Mouse (Mus musculus): ENCODE data around the gene Ptprh. TPM values are rescaled to one million over a fixed set of nuclear protein-coding genes. Genes with fewer than 3 reads are reported as not detected.

Gene Ptprh
- polyA plus RNA-seq, 1 experiment from 2014 or later, result not detected

GRCm38 (mm10) chr7:4502421-4503090 lies 101.3 kb downstream of the Ptprh start:
- ATAC-seq (ENCODE audit: insufficient read depth) (peak; percentile 3; the same call in 1 of the 2 replicates), DNase-seq (peak; percentile 73)
- Histone ChIP-seq H3K9me3 (ENCODE audit: low read depth, low read length) (no peaks in the 10 kb centered on the region), H3K4me2 (peak overlapping the region; percentile 80), H3K27me3 (ENCODE audit: insufficient read depth, low read length) (no peaks in the 10 kb centered on the region), H3K4me3 (ENCODE audit: low read depth, low read length) (peak overlapping the region; percentile 87), H3K36me3 (ENCODE audit: insufficient read depth) (no peaks in the 10 kb centered on the region), H3K4me1 (ENCODE audit: insufficient read depth) (peaks cover 12% of the 10 kb centered on the region), H3K9ac (peak overlapping the region; percentile 92; the same call in 1 of the 2 replicates), H3K27ac (ENCODE audit: low read depth) (peak overlapping the region; percentile 91; the same call in 1 of the 2 replicates)
- no peak for TF ChIP-seq CTCF (IDR thresholded peaks at IDR 0.05; ENCODE audit: low read depth)
- WGBS, result 13% methylated on average over 14 of the region's 14 CpGs

- Histone ChIP-seq H3K27ac (ENCODE audit: low read depth) (peak within 1 kb of the TSS; percentile 91), H3K9ac (peak within 1 kb of the TSS; percentile 92), H3K9me3 (ENCODE audit: low read depth, low read length) (no peaks in the 10 kb centered on the region), H3K36me3 (ENCODE audit: insufficient read depth) (peaks cover 8% of the 10 kb centered on the region), H3K4me2 (peak within 1 kb of the TSS; percentile 80), H3K4me1 (ENCODE audit: insufficient read depth) (peaks cover 12% of the 10 kb centered on the region), H3K4me3 (ENCODE audit: low read depth, low read length) (peak within 1 kb of the TSS; percentile 87), H3K27me3 (ENCODE audit: insufficient read depth, low read length) (no peaks in the 10 kb centered on the region)
- under 1% methylated on average over 62 of the region's 62 CpGs for WGBS
- DNase-seq, result peak; percentile 97
- peak; percentile 94 for ATAC-seq (ENCODE audit: insufficient read depth)
- no peak for TF ChIP-seq CTCF (IDR thresholded peaks at IDR 0.05; ENCODE audit: low read depth)
Measured at GRCm38 (mm10) chr7:4501558-4502397, 102.1 kb downstream of the Ptprh start, which contains the start of gene Ppp1r12c. Gene Ppp1r12c, minus strand, starts transcription at chr7:4501680.

GRCm38 (mm10) chr7:4500892-4501471 lies 102.9 kb downstream of the Ptprh start:
- H3K9ac ChIP-seq, result peak overlapping the region; percentile 92
- peaks cover 12% of the 10 kb centered on the region for H3K4me1 ChIP-seq (ENCODE audit: insufficient read depth)
- WGBS, result under 1% methylated on average over 52 of the region's 52 CpGs
- H3K36me3 ChIP-seq (ENCODE audit: insufficient read depth), result peaks cover 14% of the 10 kb centered on the region
- H3K4me2 ChIP-seq, result peak overlapping the region; percentile 80
- H3K9me3 ChIP-seq (ENCODE audit: low read depth, low read length), result no peaks in the 10 kb centered on the region
- ATAC-seq (ENCODE audit: insufficient read depth) (peak; percentile 37), DNase-seq (peak; percentile 40)
- peak overlapping the region; percentile 91 for H3K27ac ChIP-seq (ENCODE audit: low read depth)
- peak overlapping the region; percentile 87 for H3K4me3 ChIP-seq (ENCODE audit: low read depth, low read length)
- TF ChIP-seq CTCF (IDR thresholded peaks at IDR 0.05; ENCODE audit: low read depth), result no peak
- no peaks in the 10 kb centered on the region for H3K27me3 ChIP-seq (ENCODE audit: insufficient read depth, low read length)

GRCm38 (mm10) chr7:4499034-4499433 lies 104.8 kb downstream of the Ptprh start:
- no peak for TF ChIP-seq CTCF (IDR thresholded peaks at IDR 0.05; ENCODE audit: low read depth)
- Histone ChIP-seq H3K9me3 (ENCODE audit: low read depth, low read length) (no peaks in the 10 kb centered on the region), H3K4me3 (ENCODE audit: low read depth, low read length) (no peak overlapping the region), H3K27me3 (ENCODE audit: insufficient read depth, low read length) (no peaks in the 10 kb centered on the region), H3K9ac (peak overlapping the region; percentile 36; the same call in 1 of the 2 replicates), H3K36me3 (ENCODE audit: insufficient read depth) (peaks cover 27% of the 10 kb centered on the region), H3K4me1 (ENCODE audit: insufficient read depth) (peaks cover 12% of the 10 kb centered on the region), H3K4me2 (peak overlapping the region; percentile 80; the same call in 1 of the 2 replicates), H3K27ac (ENCODE audit: low read depth) (no peak overlapping the region)
- DNase-seq (no peak), ATAC-seq (ENCODE audit: insufficient read depth) (no peak)
- WGBS, result 86% methylated on average over 4 of the region's 4 CpGs

Small RNA genes lying within 50 kb of the gene (microRNA-seq; reads per million reads assigned to microRNA genes)
- not detected for gene Gm23577 (ENCODE audit: borderline number of aligned reads)

Other genes starting within 250 kb of the Ptprh start
- gene Gp6, start 206.3 kb downstream of the Ptprh start, polyA plus RNA-seq (2014; fragmentation: Nextera tagmentation; extraction: Ambion mirVana), result 0.39 and 0.97 TPM in 2 replicates
- gene Rdh13, start 158.4 kb downstream of the Ptprh start, polyA plus RNA-seq (2014; fragmentation: Nextera tagmentation; extraction: Ambion mirVana), result 25.9 and 27.3 TPM in 2 replicates
- gene Eps8l1, start 143.4 kb downstream of the Ptprh start, polyA plus RNA-seq (2014; fragmentation: Nextera tagmentation; extraction: Ambion mirVana), result 9.5 and 13.6 TPM in 2 replicates
- gene Ppp1r12c, start 102.4 kb downstream of the Ptprh start, polyA plus RNA-seq (2014; fragmentation: Nextera tagmentation; extraction: Ambion mirVana), result 54.3 TPM in 2 replicates
- 6.3 and 15.4 TPM in 2 replicates for gene Tnnt1, start 87.7 kb downstream of the Ptprh start, polyA plus RNA-seq (2014; fragmentation: Nextera tagmentation; extraction: Ambion mirVana)
- gene Tnni3, start 79.8 kb downstream of the Ptprh start, polyA plus RNA-seq (2014; fragmentation: Nextera tagmentation; extraction: Ambion mirVana), result 5.3 and 47.0 TPM in 2 replicates
- 0.87 and 1.2 TPM in 2 replicates for gene Dnaaf3, start 71.6 kb downstream of the Ptprh start, polyA plus RNA-seq (2014; fragmentation: Nextera tagmentation; extraction: Ambion mirVana)
- gene Syt5, start 56.5 kb downstream of the Ptprh start, polyA plus RNA-seq (2014; fragmentation: Nextera tagmentation; extraction: Ambion mirVana), result 3.9 and 4.9 TPM in 2 replicates
- 1.0 and 1.3 TPM in 2 replicates for gene Tmem86b, start 27.4 kb upstream of the Ptprh start, polyA plus RNA-seq (2014; fragmentation: Nextera tagmentation; extraction: Ambion mirVana)
- 7.6 and 7.8 TPM in 2 replicates for gene Ppp6r1, start 55.0 kb upstream of the Ptprh start, polyA plus RNA-seq (2014; fragmentation: Nextera tagmentation; extraction: Ambion mirVana)
- 94.0 and 98.5 TPM in 2 replicates for gene Hspbp1, start 81.0 kb upstream of the Ptprh start, polyA plus RNA-seq (2014; fragmentation: Nextera tagmentation; extraction: Ambion mirVana)
- gene Brsk1, start 86.6 kb upstream of the Ptprh start, polyA plus RNA-seq (2014; fragmentation: Nextera tagmentation; extraction: Ambion mirVana), result 1.4 and 1.6 TPM in 2 replicates
- gene Tmem150b, start 121.2 kb upstream of the Ptprh start, polyA plus RNA-seq (2014; fragmentation: Nextera tagmentation; extraction: Ambion mirVana), result not detected in 2 replicates
- gene Kmt5c, start 136.1 kb upstream of the Ptprh start, polyA plus RNA-seq (2014; fragmentation: Nextera tagmentation; extraction: Ambion mirVana), result 51.3 and 53.1 TPM in 2 replicates
- 37.3 and 40.1 TPM in 2 replicates for gene Cox6b2, start 149.1 kb upstream of the Ptprh start, polyA plus RNA-seq (2014; fragmentation: Nextera tagmentation; extraction: Ambion mirVana)
- not detected in 2 replicates for gene Fam71e2, start 167.3 kb upstream of the Ptprh start, polyA plus RNA-seq (2014; fragmentation: Nextera tagmentation; extraction: Ambion mirVana)
- not detected in 2 replicates for gene Il11, start 178.8 kb upstream of the Ptprh start, polyA plus RNA-seq (2014; fragmentation: Nextera tagmentation; extraction: Ambion mirVana)
- not detected in 2 replicates for gene Tmem190, start 178.9 kb upstream of the Ptprh start, polyA plus RNA-seq (2014; fragmentation: Nextera tagmentation; extraction: Ambion mirVana)
- gene Tmem238, start 185.6 kb upstream of the Ptprh start, polyA plus RNA-seq (2014; fragmentation: Nextera tagmentation; extraction: Ambion mirVana), result 11.6 and 11.7 TPM in 2 replicates
- gene Rpl28, start 188.8 kb upstream of the Ptprh start, polyA plus RNA-seq (2014; fragmentation: Nextera tagmentation; extraction: Ambion mirVana), result 294 and 337 TPM in 2 replicates
- gene Ube2s, start 208.5 kb upstream of the Ptprh start, polyA plus RNA-seq (2014; fragmentation: Nextera tagmentation; extraction: Ambion mirVana), result 428 and 470 TPM in 2 replicates
- gene Shisa7, start 240.7 kb upstream of the Ptprh start, polyA plus RNA-seq (2014; fragmentation: Nextera tagmentation; extraction: Ambion mirVana), result 1.1 and 1.3 TPM in 2 replicates

Data from lung, embryonic 14.5 days (tissue).